Mouse (Mus musculus) CH12.LX (cell line): ENCODE measurements around the gene Gm12216. TPM values are rescaled to one million over a fixed set of nuclear protein-coding genes. Genes with fewer than 3 reads are reported as not detected.

ENCODE experiments used
- DNase-seq: peaks from one replicate; pipeline ENCODE4 v3.0.0-alpha.2; 2013; ENCODE audit errors: extremely low read depth
- H3K27ac ChIP-seq: 2 replicates; pipeline ENCODE4 v1.5.1; 2012; ENCODE audit warnings: low read depth, mild to moderate bottlenecking, control low read depth, moderate library complexity; ENCODE audit not compliant: insufficient read depth
- H3K27me3 ChIP-seq: replicated peaks from 2 replicates; pipeline ENCODE3; 2012; ENCODE audit warnings: inconsistent platforms
- H3K36me3 ChIP-seq, 2 experiments: replicated peaks in 1 of 2; 2 replicates each; pipeline versions ENCODE3 to v1.6.1; 2012; ENCODE audit warnings: inconsistent platforms in 1 of 2, low read length in 1 of 2, mild to moderate bottlenecking in 1 of 2, mixed read lengths in 1 of 2, moderate library complexity in 1 of 2; ENCODE audit not compliant: control insufficient read depth in 1 of 2, insufficient read depth in 1 of 2
- H3K4me1 ChIP-seq, 2 experiments: 2 replicates each; pipeline ENCODE4 v1.6.1; 2012; ENCODE audit warnings: inconsistent platforms in 1 of 2, moderate library complexity in 1 of 2; ENCODE audit not compliant: insufficient read depth in 2 of 2, control insufficient read depth in 1 of 2
- H3K4me2 ChIP-seq: 2 replicates; pipeline ENCODE4 v1.6.1; 2012; ENCODE audit warnings: low read depth, mild to moderate bottlenecking, control low read depth; ENCODE audit not compliant: poor library complexity, insufficient read depth, severe bottlenecking
- H3K4me3 ChIP-seq, 3 experiments: fragments of 150-350 bp in 1 of 3; sonication (generic) in 1 of 3; replicated peaks in 1 of 3; 2 replicates each; pipeline versions ENCODE3 to v1.5.1; 2011 to 2012; ENCODE audit warnings: low read depth in 2 of 3, low read length in 2 of 3, mild to moderate bottlenecking in 2 of 3, moderate library complexity in 2 of 3, control low read depth in 1 of 3, improper control_type of control experiment in 1 of 3, inconsistent platforms in 1 of 3, mixed read lengths in 1 of 3; ENCODE audit not compliant: poor library complexity in 1 of 3
- H3K79me2 ChIP-seq: replicated peaks from 2 replicates; pipeline ENCODE4 v1.6.1; 2012; ENCODE audit warnings: mild to moderate bottlenecking, moderate library complexity; ENCODE audit not compliant: control insufficient read depth, poor library complexity, insufficient read depth, severe bottlenecking; ENCODE audit errors: extremely low read depth
- H3K9ac ChIP-seq: 2 replicates; pipeline ENCODE4 v1.6.1; 2012; ENCODE audit warnings: low read depth, mild to moderate bottlenecking, control low read depth, moderate library complexity; ENCODE audit not compliant: insufficient read depth
- H3K9me3 ChIP-seq: replicated peaks from 2 replicates; pipeline ENCODE3; 2012; ENCODE audit warnings: low read length, inconsistent platforms, mixed read lengths
- BHLHE40 ChIP-seq: IDR thresholded peaks from 2 replicates; pipeline ENCODE4 v1.6.1; 2011; ENCODE audit warnings: mild to moderate bottlenecking, low read depth, low read length, improper control_type of control experiment
- CHD1 ChIP-seq: IDR thresholded peaks from 2 replicates; pipeline ENCODE4 v1.6.1; 2012; ENCODE audit warnings: low read depth, low read length, improper control_type of control experiment, inconsistent platforms
- CHD2 ChIP-seq: IDR thresholded peaks from 2 replicates; pipeline ENCODE4 v1.6.1; 2011; ENCODE audit warnings: low read length, improper control_type of control experiment
- CTCF ChIP-seq, 2 experiments: IDR thresholded peaks in 1 of 2; conservative IDR thresholded peaks in 1 of 2; 2 replicates each; pipeline ENCODE4 v1.5.1; 2011 to 2012; ENCODE audit warnings: low read depth in 2 of 2, low read length in 2 of 2, improper control_type of control experiment in 1 of 2, inconsistent platforms in 1 of 2, mild to moderate bottlenecking in 1 of 2, moderate library complexity in 1 of 2
- E2F4 ChIP-seq: IDR thresholded peaks from 2 replicates; pipeline ENCODE4 v1.6.1; 2011; ENCODE audit warnings: low read depth, low read length, improper control_type of control experiment; ENCODE audit not compliant: insufficient replicate concordance
- ELF1 ChIP-seq: IDR thresholded peaks from 2 replicates; pipeline ENCODE4 v1.6.1; 2014; ENCODE audit warnings: low read depth, mild to moderate bottlenecking, inconsistent platforms, low read length, improper control_type of control experiment
- EP300 ChIP-seq: IDR thresholded peaks from 2 replicates; pipeline ENCODE4 v1.6.1; 2011; ENCODE audit warnings: low read length, improper control_type of control experiment
- ETS1 ChIP-seq: conservative IDR thresholded peaks from 2 replicates; pipeline ENCODE4 v1.6.1; 2012; ENCODE audit warnings: low read depth, mild to moderate bottlenecking, inconsistent platforms, low read length, improper control_type of control experiment, moderate library complexity
- GABPA ChIP-seq: IDR thresholded peaks from 2 replicates; pipeline ENCODE4 v1.6.1; 2012; ENCODE audit warnings: low read depth, low read length, improper control_type of control experiment, inconsistent platforms; ENCODE audit not compliant: insufficient replicate concordance
- HCFC1 ChIP-seq: IDR thresholded peaks from 2 replicates; pipeline ENCODE4 v1.6.1; 2012; ENCODE audit warnings: low read depth, mild to moderate bottlenecking, inconsistent platforms, low read length, improper control_type of control experiment
- IRF4 ChIP-seq: IDR thresholded peaks from 2 replicates; pipeline ENCODE4 v1.6.1; 2014; ENCODE audit warnings: low read depth, mild to moderate bottlenecking, inconsistent platforms, low read length, improper control_type of control experiment
- JUN ChIP-seq: IDR thresholded peaks from 2 replicates; pipeline ENCODE4 v1.6.1; 2011; ENCODE audit warnings: low read depth, mild to moderate bottlenecking, low read length, improper control_type of control experiment, moderate library complexity; ENCODE audit not compliant: insufficient read depth
- JUND ChIP-seq: conservative IDR thresholded peaks from 2 replicates; pipeline ENCODE4 v1.6.1; 2011; ENCODE audit warnings: low read depth, low read length, improper control_type of control experiment
- KAT2A ChIP-seq: IDR thresholded peaks from 2 replicates; pipeline ENCODE4 v1.6.1; 2012; ENCODE audit warnings: low read length, improper control_type of control experiment, inconsistent platforms; ENCODE audit not compliant: insufficient replicate concordance
- MAFK ChIP-seq: IDR thresholded peaks from 2 replicates; pipeline ENCODE4 v1.6.1; 2011; ENCODE audit warnings: low read length, improper control_type of control experiment; ENCODE audit not compliant: insufficient replicate concordance
- MAX ChIP-seq: IDR thresholded peaks from 2 replicates; pipeline ENCODE4 v1.6.1; 2011; ENCODE audit warnings: low read length, improper control_type of control experiment
- MAZ ChIP-seq: IDR thresholded peaks from 2 replicates; pipeline ENCODE4 v1.6.1; 2012; ENCODE audit warnings: low read depth, mild to moderate bottlenecking, inconsistent platforms, low read length, improper control_type of control experiment, moderate library complexity
- MEF2A ChIP-seq: IDR thresholded peaks from 2 replicates; pipeline ENCODE4 v1.6.1; 2014; ENCODE audit warnings: low read depth, mild to moderate bottlenecking, inconsistent platforms, low read length, improper control_type of control experiment, borderline replicate concordance
- MXI1 ChIP-seq: IDR thresholded peaks from 2 replicates; pipeline ENCODE4 v1.6.1; 2011; ENCODE audit warnings: mild to moderate bottlenecking, low read depth, low read length, improper control_type of control experiment
- MYC ChIP-seq: IDR thresholded peaks from 2 replicates; pipeline ENCODE4 v1.6.1; 2011; ENCODE audit warnings: low read depth, mild to moderate bottlenecking, improper control_type of control experiment, low read length
- NELFE ChIP-seq: IDR thresholded peaks from 2 replicates; pipeline ENCODE4 v1.6.1; 2011; ENCODE audit warnings: low read depth, low read length, improper control_type of control experiment
- NRF1 ChIP-seq: IDR thresholded peaks from 2 replicates; pipeline ENCODE4 v1.6.1; 2014; ENCODE audit warnings: low read depth, mild to moderate bottlenecking, inconsistent platforms, low read length, improper control_type of control experiment, moderate library complexity
- PAX5 ChIP-seq: IDR thresholded peaks from 2 replicates; pipeline ENCODE4 v1.6.1; 2012; ENCODE audit warnings: low read length, inconsistent platforms, mixed read lengths
- POLR2A ChIP-seq: IDR thresholded peaks from 2 replicates; pipeline ENCODE4 v1.6.1; 2011; ENCODE audit warnings: low read depth, mild to moderate bottlenecking, improper control_type of control experiment, low read length
- POLR2AphosphoS2 ChIP-seq: IDR thresholded peaks from 2 replicates; pipeline ENCODE4 v1.6.1; 2011; ENCODE audit warnings: low read depth, low read length, improper control_type of control experiment
- RAD21 ChIP-seq: IDR thresholded peaks from 2 replicates; pipeline ENCODE4 v1.6.1; 2011; ENCODE audit warnings: low read depth, mild to moderate bottlenecking, low read length, improper control_type of control experiment, moderate library complexity
- RCOR1 ChIP-seq: conservative IDR thresholded peaks from 2 replicates; pipeline ENCODE4 v1.6.1; 2012; ENCODE audit warnings: low read depth, mild to moderate bottlenecking, inconsistent platforms, low read length, improper control_type of control experiment
- SIN3A ChIP-seq: IDR thresholded peaks from 2 replicates; pipeline ENCODE4 v1.6.1; 2012; ENCODE audit warnings: low read length, improper control_type of control experiment, inconsistent platforms
- SMC3 ChIP-seq: IDR thresholded peaks from 2 replicates; pipeline ENCODE4 v1.6.1; 2011; ENCODE audit warnings: low read depth, low read length, improper control_type of control experiment
- TBP ChIP-seq: conservative IDR thresholded peaks from 2 replicates; pipeline ENCODE4 v1.6.1; 2011; ENCODE audit warnings: low read depth, low read length, improper control_type of control experiment
- TCF12 ChIP-seq: IDR thresholded peaks from 2 replicates; pipeline ENCODE4 v1.6.1; 2014; ENCODE audit warnings: low read depth, mild to moderate bottlenecking, inconsistent platforms, low read length, improper control_type of control experiment
- UBTF ChIP-seq: IDR thresholded peaks from 2 replicates; pipeline ENCODE4 v1.6.1; 2012; ENCODE audit warnings: low read depth, mild to moderate bottlenecking, inconsistent platforms, low read length, improper control_type of control experiment, moderate library complexity
- USF1 ChIP-seq: IDR thresholded peaks from 2 replicates; pipeline ENCODE4 v1.6.1; 2014; ENCODE audit warnings: low read depth, mild to moderate bottlenecking, inconsistent platforms, low read length, improper control_type of control experiment
- USF2 ChIP-seq: conservative IDR thresholded peaks from 2 replicates; pipeline ENCODE4 v1.6.1; 2011; ENCODE audit warnings: low read depth, low read length, improper control_type of control experiment
- ZC3H11A ChIP-seq: IDR thresholded peaks from 2 replicates; pipeline ENCODE4 v1.6.1; 2012; ENCODE audit warnings: low read depth, mild to moderate bottlenecking, inconsistent platforms, low read length, improper control_type of control experiment
- ZKSCAN1 ChIP-seq: IDR thresholded peaks from 2 replicates; pipeline ENCODE4 v1.6.1; 2012; ENCODE audit warnings: low read depth, inconsistent platforms, low read length, improper control_type of control experiment, borderline replicate concordance
- ZMIZ1 ChIP-seq: IDR thresholded peaks from 2 replicates; pipeline ENCODE4 v1.6.1; 2012; ENCODE audit warnings: low read depth, mild to moderate bottlenecking, inconsistent platforms, low read length, improper control_type of control experiment
- ZNF384 ChIP-seq: IDR thresholded peaks from 2 replicates; pipeline ENCODE4 v1.6.1; 2012; ENCODE audit warnings: low read depth, low read length, improper control_type of control experiment, inconsistent platforms
- dilution Hi-C: fragments of 300-500 bp; cut with MboI; formaldehyde crosslinking; loops from 2 replicates; pipeline ENCODE4 v1.14.3; 2020; ENCODE audit warnings: low sequenced_read_pairs; ENCODE audit not compliant: extremely low pct_unique_long_range_greater_than_20kb, extremely low pct_ligation_motif_present
- in situ Hi-C: fragments of 300-500 bp; cut with MboI; formaldehyde crosslinking; loops from 3 replicates; pipeline ENCODE4 v1.14.3; 2019; ENCODE audit warnings: low sequenced_read_pairs, low pct_ligation_motif_present, low pct_unique_long_range_greater_than_20kb, mixed read lengths
- polyA plus RNA-seq: library from polyadenylated mRNA; unstranded; fragments of >175 nt; gene quantifications from 2 replicates; pipeline ENCODE4 v1.2.1, GENCODE M21; 2012; ENCODE audit warnings: low read depth; ENCODE audit not compliant: insufficient read length
- total RNA-seq, 2 experiments: library from RNA; depleted of rRNA; stranded (reverse); fragments of 300-350 nt in 1 of 2; fragments of >200 nt in 1 of 2; gene quantifications; 2 replicates each; pipeline ENCODE4 v1.2.3; 2012 to 2014

The Gm12216 gene
- total and polyA plus RNA-seq, 3 experiments: 0.56 to 2.7 (median 0.77) TPM

DNA sequence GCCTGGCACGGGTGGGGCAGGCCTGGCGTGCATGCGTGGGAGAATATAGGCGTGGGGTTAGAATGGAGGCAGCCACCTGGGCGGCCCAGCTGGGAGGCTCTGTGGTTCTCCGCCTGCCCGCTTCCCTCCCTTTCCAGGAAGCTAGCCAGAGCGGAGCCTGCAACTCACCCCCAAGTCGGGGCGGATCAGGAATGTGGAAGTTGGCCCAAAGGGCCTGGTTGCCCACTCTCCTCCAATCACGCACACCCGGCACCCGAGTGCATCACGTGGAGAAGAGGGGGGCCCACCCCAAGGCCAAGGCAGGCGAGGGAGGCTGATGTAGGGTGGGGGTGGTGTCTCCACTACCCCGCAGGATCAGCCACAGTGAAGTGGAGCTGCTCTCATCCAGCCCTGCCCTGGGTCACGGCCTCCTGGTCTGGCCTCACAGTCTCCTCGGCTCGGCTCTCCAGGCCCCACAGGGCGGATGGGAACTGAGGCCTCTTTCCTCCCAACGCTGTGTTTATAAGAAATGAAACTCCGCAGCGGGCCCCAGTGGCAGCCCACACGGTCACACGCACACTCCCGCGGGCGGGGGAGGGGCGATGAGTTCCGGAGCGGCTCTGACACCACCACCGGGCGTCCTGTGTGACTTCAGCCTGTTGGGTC, 95.4 kb downstream of the Gm12216 start:
- DNase-seq: peak; percentile 90
- H3K4me3 ChIP-seq: peak overlapping the region; percentile 42 to 58 (median 51)
- H3K9me3 ChIP-seq: no peaks in the 10 kb centered on the region
- H3K36me3 ChIP-seq: no peaks in the 10 kb centered on the region
- H3K9ac ChIP-seq: peak overlapping the region; percentile 73
- H3K79me2 ChIP-seq: no peaks in the 10 kb centered on the region
- in situ Hi-C loops: loop anchor here (5.0 kb wide), 2 partner anchors 34 to 79 kb away; no protein-coding TSS in a partner anchor
- 0 out of 2 replicates have a peak, but pooled peaks have one; percentile 8 for TF ChIP-seq E2F4
- peak; percentile 93 for TF ChIP-seq CHD2
- TF ChIP-seq MAFK: peak; percentile 56; the same call in 1 of the 2 replicates
- TF ChIP-seq USF2: no peak
- peak; percentile 71 for TF ChIP-seq POLR2A
- TF ChIP-seq SMC3: peak; percentile 56
- TF ChIP-seq GABPA: no peak
- peak; percentile 96 for TF ChIP-seq IRF4
- TF ChIP-seq JUND: no peak
- peak; percentile 44; the same call in 1 of the 2 replicates for TF ChIP-seq MAX
- peak; percentile 22; the same call in 1 of the 2 replicates for TF ChIP-seq ZNF384
- TF ChIP-seq ETS1: peak; percentile 92
- no peak for TF ChIP-seq JUN
- TF ChIP-seq MXI1: peak; percentile 79; the same call in 1 of the 2 replicates
- peak; percentile 21 for TF ChIP-seq RAD21
- peak; percentile 96 for TF ChIP-seq MAZ
- TF ChIP-seq RCOR1: peak; percentile 84
- TF ChIP-seq TBP: 0 out of 2 replicates have a peak, but pooled peaks have one; percentile 42
- peak; percentile 61 for TF ChIP-seq NELFE
- TF ChIP-seq ZC3H11A: no peak
- 0 out of 2 replicates have a peak, but pooled peaks have one; percentile 63 for TF ChIP-seq KAT2A
- TF ChIP-seq ELF1: peak; percentile 78
- peak; percentile 75 for TF ChIP-seq EP300
- no peak for TF ChIP-seq ZKSCAN1
- peak; percentile 93 for TF ChIP-seq UBTF
- TF ChIP-seq NRF1: peak; percentile 56
- peak; percentile 98 for TF ChIP-seq BHLHE40
- TF ChIP-seq CTCF (conservative IDR thresholded peaks at IDR 0.05 in 1 of 2, IDR thresholded peaks at IDR 0.05 in 1 of 2; ENCODE audit: low read depth in 2 of 2, low read length in 2 of 2): peak in 1 of 2 experiments; percentile 59; a peak in 2 of 4 replicates
- peak; percentile 91 for TF ChIP-seq MEF2A
- TF ChIP-seq SIN3A: peak; percentile 94
- TF ChIP-seq ZMIZ1: peak; percentile 75; the same call in 1 of the 2 replicates
- TF ChIP-seq MYC: 0 out of 2 replicates have a peak, but pooled peaks have one; percentile 33
- peak; percentile 93 for TF ChIP-seq CHD1
- TF ChIP-seq POLR2AphosphoS2: peak; percentile 84; the same call in 1 of the 2 replicates
- peak; percentile 45 for TF ChIP-seq USF1
- peak; percentile 96 for TF ChIP-seq TCF12
- peak; percentile 70 for TF ChIP-seq HCFC1
- no peak for TF ChIP-seq PAX5
- peak overlapping the region; percentile 77 for H3K27ac ChIP-seq
- dilution Hi-C loops: no loop called here
- peaks cover 30 to 87% of the 10 kb centered on the region in 2 experiments for H3K4me1 ChIP-seq
- H3K4me2 ChIP-seq: peak overlapping the region; percentile 75
- H3K27me3 ChIP-seq: peaks cover 7% of the 10 kb centered on the region
